23 mouse cellular contexts compared by ENCODE assay signal in genomic region chr2:26605331-26605730, GRCm38 (mm10). TPM values are rescaled to one million over a fixed set of nuclear protein-coding genes. Genes with fewer than 3 reads are reported as not detected.
"Had no signal": no experiment of that assay in that cellular context is flagged by ENCODE, and none has a peak within 500 bp of the region (broad histone marks: within the 10 kb centered on the region; RNA-seq: fewer than 3 reads in every experiment).

No protein-coding gene starts in this region.

- H3K27ac ChIP-seq: left cerebral cortex, adult 2 months; limb, embryonic 15.5 days; midbrain, embryonic 10.5 days; neural tube, embryonic 15.5 days had no signal

- H3K9ac ChIP-seq: limb, embryonic 15.5 days; liver, embryonic 15.5 days; lung, embryonic 15.5 days; neural tube, embryonic 15.5 days had no signal

- DNase-seq: kidney, adult 8-10 months; lung, postnatal 36 days; midbrain, embryonic 14.5 days; right cerebral cortex, adult 18-20 months; right cerebral cortex, postnatal 25 days; thymus, adult 2 months; thymus, postnatal 25 days had no signal

- ATAC-seq: intestine, postnatal 0 days had no signal

- H3K9me3 ChIP-seq: limb, embryonic 15.5 days; liver, embryonic 15.5 days; lung, embryonic 15.5 days; midbrain, embryonic 10.5 days; neural tube, embryonic 15.5 days had no signal

- H3K4me3 ChIP-seq: left cerebral cortex, adult 2 months had no signal

- H3K36me3 ChIP-seq: limb, embryonic 15.5 days; liver, embryonic 15.5 days; lung, embryonic 15.5 days; midbrain, embryonic 10.5 days; neural tube, embryonic 15.5 days had no signal

- H3K27me3 ChIP-seq: limb, embryonic 15.5 days; lung, embryonic 15.5 days had no signal

RNA-seq across cellular contexts. Expression of gene Gm20532, which starts 18.9 kb away (rescaled TPM):
- total RNA-seq: layer of hippocampus, postnatal 25 days; left cerebral cortex, adult 2 months; left cerebral cortex, postnatal 14 days; megakaryocyte, adult 5-6 weeks had no signal
- polyA plus RNA-seq: intestine, postnatal 0 days; kidney, embryonic 16.5 days; limb, embryonic 11.5 days; limb, embryonic 15.5 days; liver, embryonic 15.5 days; lung, embryonic 15.5 days; midbrain, embryonic 10.5 days; midbrain, embryonic 14.5 days; myocyte; neural tube, embryonic 11.5 days; neural tube, embryonic 15.5 days; small intestine, adult 2 months; stomach, embryonic 16.5 days; thymus, adult 2 months had no signal
